Mouse (Mus musculus) lung, postnatal 14 days (tissue): ENCODE data around the gene Kif26b.

Experiments used
- DNase-seq: peaks from one replicate; pipeline ENCODE4 v3.0.0; 2021

Kif26b gene

GRCm38 (mm10) chr1:178797388-178797787 lies 268.5 kb downstream of the Kif26b start:
- DNase-seq = no peak

GRCm38 (mm10) chr1:178798333-178798732 lies 269.4 kb downstream of the Kif26b start:
- DNase-seq = no peak

GRCm38 (mm10) chr1:178798886-178799285 lies 270.0 kb downstream of the Kif26b start:
- no peak for DNase-seq

GRCm38 (mm10) chr1:178799836-178800552 lies 271.1 kb downstream of the Kif26b start:
- DNase-seq = no peak

GRCm38 (mm10) chr1:178803155-178803554 lies 274.2 kb downstream of the Kif26b start:
- peak; percentile 21 for DNase-seq

- DNase-seq = no peak
These were observed 288.6 kb downstream of the Kif26b start for GRCm38 (mm10) chr1:178817476-178817875.

DNA sequence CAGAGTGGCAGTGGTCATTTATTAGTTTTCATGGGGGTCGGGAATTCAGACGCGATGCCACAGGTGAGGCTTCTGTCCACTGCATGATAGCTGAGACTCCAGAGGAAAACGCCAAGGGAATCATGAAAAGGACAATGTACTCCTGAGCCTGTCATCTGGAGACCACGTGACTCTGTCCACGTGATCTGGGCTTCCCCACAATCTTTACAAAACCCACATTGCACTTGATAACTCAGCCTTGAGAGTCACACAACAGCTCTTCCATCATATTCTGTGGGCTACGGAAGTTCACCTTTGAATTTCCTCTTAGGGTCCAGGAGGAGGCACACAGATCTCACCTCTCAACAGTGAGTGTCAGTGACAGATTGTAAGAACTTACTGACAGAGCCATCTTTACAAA lies 290.1 kb downstream of the Kif26b start:
- DNase-seq = no peak

GRCm38 (mm10) chr1:178820079-178820478 lies 291.2 kb downstream of the Kif26b start:
- DNase-seq = no peak

DNA sequence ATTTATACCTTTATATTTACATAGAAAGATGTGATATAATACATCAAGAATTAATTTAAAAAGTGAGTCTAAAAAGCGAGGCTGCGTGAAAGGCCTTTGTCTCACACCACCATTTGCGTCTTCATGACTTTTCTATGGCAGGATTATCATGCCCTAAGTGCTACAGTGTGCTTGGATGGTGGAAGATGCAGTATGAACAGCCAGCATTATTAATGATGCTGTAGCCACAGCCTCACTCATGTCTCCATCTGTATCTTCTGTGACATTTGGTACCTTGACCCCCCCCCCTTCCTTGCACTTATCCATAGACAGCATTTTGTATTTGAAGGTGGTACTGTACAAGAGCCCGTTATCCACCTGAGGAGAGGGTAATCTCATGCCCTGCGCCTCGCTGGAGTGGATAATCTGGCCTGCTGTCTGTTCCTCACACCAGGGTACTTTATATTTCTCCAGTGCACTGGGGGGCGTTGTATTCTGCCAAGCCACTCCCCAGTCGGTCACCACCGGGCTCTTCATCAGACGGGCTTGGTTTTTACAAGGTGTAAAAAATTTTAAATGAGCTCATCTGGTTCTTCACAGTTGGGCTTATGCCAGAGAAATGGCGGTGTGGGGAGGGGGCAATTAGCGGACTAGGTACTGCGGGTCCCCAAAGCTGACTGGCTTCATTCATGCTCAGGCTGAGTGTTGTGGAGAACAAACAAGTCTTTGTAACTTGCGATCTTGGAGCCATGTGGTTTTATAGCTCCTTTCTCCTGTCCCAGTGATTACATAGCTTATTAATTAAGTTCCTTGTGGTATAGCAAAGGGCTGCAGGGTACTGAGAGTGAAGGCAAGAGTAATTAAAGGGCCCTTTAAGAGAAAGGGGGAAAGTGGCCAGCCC lies 291.9 kb downstream of the Kif26b start:
- DNase-seq = no peak

GRCm38 (mm10) chr1:178824871-178825270 lies 295.9 kb downstream of the Kif26b start:
- no peak for DNase-seq

DNA sequence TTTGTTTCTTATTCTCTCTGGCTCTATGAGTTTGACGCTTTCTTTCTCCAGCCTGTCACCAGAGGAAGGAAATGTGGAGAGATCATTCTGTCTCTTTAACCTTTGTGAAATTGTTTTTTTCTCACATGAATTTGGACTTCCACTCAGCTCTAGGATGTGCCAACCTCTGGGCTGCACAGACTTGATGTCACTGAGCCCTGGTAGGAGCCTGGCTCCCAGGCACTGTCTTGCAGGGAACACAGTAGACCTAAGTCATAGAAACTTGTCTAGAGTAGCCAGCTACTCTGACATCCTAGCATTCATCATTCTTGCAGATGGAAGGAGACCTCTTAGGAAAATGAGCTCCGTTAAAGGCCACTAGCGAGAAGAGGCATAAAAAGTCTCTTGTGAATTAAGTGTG lies 298.3 kb downstream of the Kif26b start:
- DNase-seq = no peak

DNA sequence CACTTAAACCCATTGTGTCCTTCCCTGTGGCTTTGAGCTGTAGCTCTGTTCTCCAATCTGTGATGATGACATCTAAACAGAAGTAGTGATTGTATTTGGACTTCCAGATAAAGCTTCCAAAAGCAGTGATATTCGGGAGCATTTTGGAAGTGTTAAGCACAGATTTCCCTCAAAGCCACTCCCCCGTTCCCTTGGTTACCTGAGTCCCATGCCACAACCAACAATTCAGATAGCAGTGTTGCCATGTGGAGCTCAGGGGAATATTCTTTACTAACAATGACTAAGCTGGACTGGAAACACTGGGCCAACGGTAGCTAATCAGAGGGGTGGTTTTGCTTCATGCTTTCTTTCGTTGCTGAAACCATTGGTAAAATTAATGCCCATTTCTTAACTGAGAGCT lies 300.5 kb downstream of the Kif26b start:
- no peak for DNase-seq

DNA sequence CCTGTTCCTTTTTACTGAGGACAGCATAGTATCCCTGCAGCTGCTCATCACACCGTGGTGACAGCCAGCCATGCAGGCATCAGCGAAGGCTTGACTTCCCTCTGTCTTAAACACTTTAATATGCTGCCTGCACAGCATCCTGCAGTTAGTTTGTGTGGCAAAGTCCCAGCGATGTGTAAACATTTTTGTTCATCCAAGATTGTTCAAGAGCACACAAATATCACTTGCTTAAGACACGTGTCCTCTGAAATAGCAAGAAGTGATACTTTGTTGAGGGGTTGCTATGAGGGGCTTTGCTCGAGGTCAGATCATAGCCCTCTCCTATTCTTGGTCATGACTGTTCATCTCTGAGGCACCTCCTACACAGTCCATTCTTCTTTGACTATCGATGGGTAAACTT lies 303.6 kb downstream of the Kif26b start:
- no peak for DNase-seq

GRCm38 (mm10) chr1:178835805-178836204 lies 306.9 kb downstream of the Kif26b start:
- no peak for DNase-seq

DNA sequence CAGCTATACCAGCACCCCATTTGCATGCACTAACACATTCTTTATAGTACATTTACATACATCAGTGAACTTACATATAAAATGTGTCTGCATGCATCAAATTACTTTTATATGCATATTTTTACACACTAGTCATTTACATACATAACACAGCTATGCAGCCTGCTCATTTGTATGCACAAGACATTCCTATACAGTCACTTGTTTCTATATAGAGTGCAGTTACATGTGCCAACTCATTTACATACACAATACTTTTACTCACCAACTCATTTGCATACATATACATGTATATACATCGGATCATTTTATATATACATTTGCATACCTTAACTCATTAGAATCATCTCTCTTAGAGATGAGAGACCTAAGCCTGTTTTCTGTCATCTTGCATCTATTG lies 308.1 kb downstream of the Kif26b start:
- DNase-seq = no peak

DNA sequence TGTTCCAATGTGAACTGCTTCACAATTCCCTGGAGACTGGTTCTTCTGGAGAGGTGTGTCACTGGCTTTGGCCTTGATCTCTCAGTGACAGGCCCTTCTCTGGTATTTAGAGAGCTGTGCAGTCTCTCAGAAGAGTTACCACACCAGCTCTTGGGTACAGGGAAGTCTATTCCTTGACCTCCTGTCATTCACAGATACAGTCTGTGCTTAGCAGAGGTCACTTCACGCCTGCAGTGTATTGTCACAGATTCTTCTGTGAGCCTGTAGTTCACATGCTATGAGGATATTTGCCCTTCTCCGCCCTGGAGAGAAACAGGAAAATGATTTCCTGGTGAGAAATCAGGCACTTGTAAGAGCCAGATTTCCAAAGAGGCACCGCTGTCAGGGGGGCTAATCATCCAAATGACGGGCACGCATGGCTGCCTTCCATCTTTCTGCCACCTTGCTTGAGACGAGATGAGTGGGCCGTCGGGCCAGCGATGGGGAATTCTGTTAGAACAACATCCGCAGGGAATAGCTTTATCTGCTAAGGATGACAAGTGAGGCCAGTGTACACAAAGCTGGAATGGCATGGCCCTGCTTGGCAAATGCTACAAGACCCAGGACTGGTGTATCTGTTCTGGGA lies 309.9 kb downstream of the Kif26b start:
- no peak for DNase-seq

DNA sequence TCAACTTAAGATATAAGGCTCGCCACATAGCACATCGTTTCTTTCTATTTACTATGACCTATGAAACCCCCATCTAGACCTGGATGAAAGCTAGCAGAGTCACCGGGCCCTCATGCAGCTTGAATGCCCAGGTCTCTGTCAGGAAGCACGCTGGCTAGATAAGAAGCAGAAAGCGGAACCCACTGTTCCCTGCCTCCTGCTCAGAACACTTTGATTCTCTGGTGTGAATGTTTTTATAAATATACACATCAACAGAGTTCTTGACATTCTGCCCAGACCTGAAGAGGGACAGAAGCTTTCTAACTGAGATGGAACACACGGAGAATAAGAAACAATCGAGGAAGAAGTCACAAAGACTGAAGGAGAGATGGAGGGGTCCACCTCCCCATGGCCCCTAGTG lies 311.4 kb downstream of the Kif26b start:
- peak; percentile 4 for DNase-seq

DNA sequence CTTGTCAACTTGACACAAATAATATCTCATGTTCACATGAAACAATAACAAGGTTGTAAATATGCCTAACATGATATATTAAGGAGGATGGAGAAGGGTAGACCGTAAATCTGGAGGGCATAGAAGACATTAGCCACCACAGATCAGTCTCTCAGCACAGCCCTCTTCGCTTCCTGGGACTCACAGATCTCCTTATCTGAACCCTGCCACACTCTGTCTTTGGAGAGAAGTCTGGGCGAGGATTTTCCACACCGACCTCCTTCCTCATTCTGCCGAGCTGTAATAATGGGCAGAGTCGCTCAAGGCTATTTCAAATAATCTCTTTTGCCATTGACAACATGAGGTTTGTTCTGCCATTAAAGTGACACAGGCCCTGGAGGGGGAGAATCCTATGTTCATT lies 315.9 kb downstream of the Kif26b start:
- DNase-seq = no peak

DNA sequence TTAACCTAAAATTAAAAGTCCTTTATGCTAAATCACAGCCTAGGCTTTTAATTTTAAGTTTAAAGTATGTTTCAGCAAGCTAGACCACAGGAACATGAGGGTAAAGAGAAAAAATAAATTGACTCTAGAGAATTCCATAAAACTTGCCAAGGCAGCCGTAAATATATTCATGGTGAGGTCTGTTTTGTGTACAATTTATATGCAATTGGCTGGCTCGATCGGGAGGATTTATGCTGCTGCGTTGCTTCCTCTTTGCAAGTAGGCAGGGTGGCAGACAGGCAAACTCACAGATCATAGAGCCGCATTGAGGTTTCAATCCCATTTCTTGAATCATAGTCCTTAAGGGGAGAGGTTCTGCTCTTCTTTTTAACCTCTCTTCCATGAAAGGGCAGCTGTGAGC lies 318.6 kb downstream of the Kif26b start:
- no peak for DNase-seq

DNA sequence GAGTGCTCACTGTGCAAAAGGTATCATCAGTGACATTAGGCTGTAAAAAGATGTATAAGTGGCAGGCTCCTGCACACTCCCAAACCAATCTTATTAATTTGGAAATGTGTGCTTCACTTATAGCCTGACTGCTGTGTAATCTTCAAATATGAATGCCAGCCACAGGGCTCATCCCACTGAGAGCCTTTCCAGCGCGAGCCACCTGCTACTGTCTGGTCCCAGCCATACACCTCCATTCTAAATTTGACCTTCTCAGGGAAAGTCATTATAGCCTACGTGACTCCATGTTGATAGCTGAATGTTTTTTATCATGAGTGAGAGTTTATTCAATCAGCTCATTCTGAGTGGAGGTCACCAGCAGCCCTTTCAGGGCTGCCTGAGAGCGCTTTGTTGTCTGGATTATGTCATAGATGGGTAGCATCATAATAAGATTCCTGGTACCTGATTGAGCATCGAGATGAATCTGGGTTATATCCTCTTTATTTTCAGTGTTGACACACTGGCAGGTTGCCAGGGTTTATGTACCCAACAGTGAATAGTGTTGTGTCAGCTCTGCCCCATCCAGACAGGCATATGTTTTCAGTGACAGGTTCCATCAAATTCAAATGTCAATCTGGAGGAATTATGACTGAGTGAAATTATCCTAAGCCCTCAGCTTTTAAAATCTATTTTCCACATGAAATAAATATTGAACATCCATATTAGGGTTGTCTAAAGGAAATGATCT lies 319.6 kb downstream of the Kif26b start:
- no peak for DNase-seq

DNA sequence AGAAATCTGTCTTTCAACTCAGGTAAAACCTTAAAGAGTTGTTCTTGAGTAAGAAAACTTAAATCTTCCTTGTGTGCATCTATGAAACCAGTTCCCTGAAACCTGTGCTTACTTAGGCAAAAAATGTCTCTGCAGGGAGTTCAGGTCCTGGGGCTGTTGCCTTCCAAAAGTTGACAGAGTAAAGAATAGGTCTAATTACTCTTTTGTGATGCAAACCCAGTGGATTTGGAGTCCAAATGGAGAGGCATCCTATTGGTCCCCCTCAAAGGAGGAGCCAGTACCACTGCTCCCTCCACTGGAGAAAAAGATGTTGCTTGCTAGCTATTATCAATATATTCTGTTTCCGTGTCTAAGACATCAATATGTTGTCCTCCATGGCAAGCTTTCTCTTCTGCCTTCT lies 321.6 kb downstream of the Kif26b start:
- DNase-seq = no peak

DNA sequence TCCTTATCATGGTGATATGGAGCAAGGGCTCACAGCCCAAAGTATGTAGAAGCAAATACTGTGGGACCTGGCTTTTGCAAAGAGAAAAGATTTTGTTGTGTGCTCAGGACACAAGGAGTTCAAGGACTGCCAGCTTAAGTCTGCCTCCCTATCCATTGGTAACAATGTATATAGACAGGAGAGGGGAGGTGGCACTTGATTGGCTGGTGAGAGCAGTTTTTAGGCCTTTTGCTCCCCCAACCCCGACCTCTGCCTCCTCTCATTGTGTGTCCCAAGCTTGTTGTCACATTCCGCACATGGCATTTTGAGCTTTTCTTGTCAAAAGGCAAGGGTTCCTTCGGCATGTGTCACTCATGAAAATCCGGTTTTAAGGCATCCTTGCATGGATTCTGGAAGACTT lies 326.0 kb downstream of the Kif26b start:
- DNase-seq = no peak

DNA sequence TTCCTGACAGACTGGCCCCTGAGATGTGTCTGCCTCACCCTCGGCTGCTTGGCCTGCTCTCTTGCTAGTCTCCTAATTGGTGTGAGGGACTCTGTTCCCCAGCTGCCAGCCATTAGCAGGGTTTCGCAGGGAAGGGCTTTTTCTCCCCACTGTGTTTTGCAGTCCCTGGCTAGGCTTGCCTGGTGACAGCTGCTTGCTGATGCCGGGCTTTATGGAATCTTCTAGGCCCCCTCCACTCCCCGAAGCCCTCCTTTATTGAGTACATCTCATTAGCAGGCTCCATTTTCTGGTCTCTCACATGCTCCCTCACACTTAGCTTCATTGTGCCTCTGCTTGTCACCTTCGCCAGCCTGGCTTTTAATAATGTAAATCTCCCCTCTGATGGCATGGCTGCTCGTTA lies 327.0 kb downstream of the Kif26b start:
- DNase-seq = no peak
